Mouse (Mus musculus) liver, embryonic 16.5 days (tissue): ENCODE measurements around the gene Bnc2. TPM values are rescaled to one million over a fixed set of nuclear protein-coding genes. Genes with fewer than 3 reads are reported as not detected.
A peak's percentile ranks its signal among the peaks of the same experiment; 100 is the strongest.

Experiments used
- ATAC-seq: fragments of 200-750 bp; cut with Nextera tagmentation; 2 replicates; pipeline ENCODE4 v1.8.0; 2017; ENCODE audit warnings: low read depth, mild to moderate bottlenecking, moderate number of reproducible peaks, moderate library complexity
- H3K27ac ChIP-seq: fragments of 300-500 bp; sonication (generic); 2 replicates; pipeline ENCODE4 v1.5.1; 2014; ENCODE audit warnings: mild to moderate bottlenecking, low read length
- H3K27me3 ChIP-seq: fragments of 300-500 bp; sonication (generic); 2 replicates; pipeline ENCODE4 v1.6.1; 2014; ENCODE audit warnings: low read depth, low read length, mixed read lengths; ENCODE audit not compliant: control insufficient read depth, insufficient read depth
- H3K36me3 ChIP-seq: fragments of 300-500 bp; sonication (generic); 2 replicates; pipeline ENCODE4 v1.6.1; 2014; ENCODE audit warnings: mild to moderate bottlenecking; ENCODE audit not compliant: control insufficient read depth, insufficient read depth
- H3K4me1 ChIP-seq: fragments of 300-500 bp; sonication (generic); 2 replicates; pipeline ENCODE4 v1.6.1; 2014; ENCODE audit warnings: low read depth, low read length, mixed read lengths; ENCODE audit not compliant: control insufficient read depth
- H3K4me2 ChIP-seq: fragments of 300-500 bp; sonication (generic); 2 replicates; pipeline ENCODE4 v1.6.1; 2014; ENCODE audit warnings: low read depth, low read length, mixed read lengths
- H3K4me3 ChIP-seq: fragments of 300-500 bp; sonication (generic); 2 replicates; pipeline ENCODE4 v1.5.1; 2014; ENCODE audit warnings: low read depth, mild to moderate bottlenecking, low read length
- H3K9ac ChIP-seq: fragments of 300-500 bp; sonication (generic); 2 replicates; pipeline ENCODE4 v1.6.1; 2014; ENCODE audit warnings: low read depth, low read length
- H3K9me3 ChIP-seq: fragments of 300-500 bp; sonication (generic); replicated peaks from 2 replicates; pipeline ENCODE4 v1.6.1; 2016; ENCODE audit warnings: low read length; ENCODE audit not compliant: control insufficient read depth
- WGBS: fragments of 180-500 bp; shearing (Covaris S2); extraction: QIAGEN DNeasy Blood & Tissue Kit; methylation state at CpG from one replicate; pipeline ENCODE4 v1.1.7; 2014; ENCODE audit not compliant: insufficient replicate concordance; 5-methylcytosine and 5-hydroxymethylcytosine counted together
- polyA plus RNA-seq: library from polyadenylated mRNA; unstranded; fragments of >200 nt; fragmentation: Nextera tagmentation; extraction: Ambion mirVana; gene quantifications from 2 replicates; pipeline ENCODE4 v1.2.1, GENCODE M21; 2015

The Bnc2 gene
- polyA plus RNA-seq, result 0.12 and 0.33 TPM in 2 replicates

DNA sequence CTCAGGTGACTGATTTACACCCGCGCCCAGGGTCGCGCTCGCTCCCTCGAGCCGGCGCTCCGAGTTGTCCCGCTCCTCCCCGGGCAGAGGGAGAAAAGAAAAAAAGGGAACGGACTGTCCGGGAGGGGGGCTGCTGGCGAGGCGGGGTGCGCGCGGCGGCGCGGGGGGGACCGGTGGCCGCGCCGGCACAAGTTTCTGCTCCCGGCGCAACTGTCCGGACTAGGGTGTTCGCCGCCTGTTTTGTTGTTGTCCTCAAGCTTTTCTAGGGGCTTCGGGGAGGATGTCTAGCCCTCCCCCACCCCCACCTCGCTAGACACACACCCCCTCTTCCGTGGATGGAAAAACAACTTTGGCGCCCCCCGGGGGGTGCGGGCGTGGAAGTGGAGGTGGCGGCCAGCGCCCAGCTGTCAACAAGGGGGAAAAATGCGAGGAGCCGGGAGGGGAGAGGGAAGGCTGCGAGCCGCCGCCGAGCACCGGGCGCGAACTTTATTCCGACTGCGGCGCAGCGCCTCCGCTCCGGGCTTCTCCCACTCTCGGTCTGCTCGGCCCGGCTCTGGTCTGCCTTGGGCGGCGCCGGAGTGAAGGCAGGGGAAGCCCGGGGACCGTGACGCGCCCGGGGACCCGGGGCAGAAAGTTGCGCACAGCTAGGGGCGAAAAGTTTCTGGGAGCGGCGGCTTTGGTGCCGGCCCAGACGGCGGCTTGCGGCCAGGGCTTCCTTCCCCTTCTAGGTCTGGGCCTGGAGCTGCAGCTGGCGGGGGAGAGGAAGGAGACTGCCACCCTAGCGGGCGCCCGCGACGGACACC, at the start of gene Bnc2:
TSS of gene Bnc2 (minus strand) at position 105 of the 803 bp plus-strand sequence.
- peaks cover 51% of the 10 kb centered on the region for H3K27me3 ChIP-seq
- H3K27ac ChIP-seq, result no peak within 1 kb of the TSS
- peak within 1 kb of the TSS; percentile 57 for H3K4me3 ChIP-seq
- 0 out of 2 replicates have a peak, but pooled peaks have one; percentile 11 for ATAC-seq
- H3K36me3 ChIP-seq, result no peaks in the 10 kb centered on the region
- no peaks in the 10 kb centered on the region for H3K9me3 ChIP-seq
- no peaks in the 10 kb centered on the region for H3K4me1 ChIP-seq
- H3K9ac ChIP-seq, result peak within 1 kb of the TSS; percentile 15; the same call in 1 of the 2 replicates
- under 1% methylated on average over 59 of the region's 80 CpGs for WGBS
- H3K4me2 ChIP-seq, result peak within 1 kb of the TSS; percentile 71

GRCm38 (mm10) chr4:84707961-84708360, 32.9 kb upstream of the Bnc2 start:
- no peaks in the 10 kb centered on the region for H3K27me3 ChIP-seq
- H3K4me3 ChIP-seq, result no peak overlapping the region
- no peaks in the 10 kb centered on the region for H3K4me1 ChIP-seq
- 48% methylated on average over 5 of the region's 5 CpGs for WGBS
- H3K27ac ChIP-seq, result no peak overlapping the region
- H3K4me2 ChIP-seq, result no peak overlapping the region
- no peaks in the 10 kb centered on the region for H3K9me3 ChIP-seq
- H3K36me3 ChIP-seq, result no peaks in the 10 kb centered on the region
- ATAC-seq, result no peak
- H3K9ac ChIP-seq, result no peak overlapping the region

- Histone ChIP-seq H3K27me3 (no peaks in the 10 kb centered on the region), H3K9ac (no peak overlapping the region), H3K27ac (no peak overlapping the region), H3K36me3 (no peaks in the 10 kb centered on the region), H3K4me2 (no peak overlapping the region), H3K9me3 (no peaks in the 10 kb centered on the region), H3K4me3 (no peak overlapping the region), H3K4me1 (no peaks in the 10 kb centered on the region)
- 29% methylated on average over 10 of the region's 10 CpGs for WGBS
- no peak for ATAC-seq
These were observed 10.7 kb upstream of the Bnc2 start for GRCm38 (mm10) chr4:84685521-84686366.

DNA sequence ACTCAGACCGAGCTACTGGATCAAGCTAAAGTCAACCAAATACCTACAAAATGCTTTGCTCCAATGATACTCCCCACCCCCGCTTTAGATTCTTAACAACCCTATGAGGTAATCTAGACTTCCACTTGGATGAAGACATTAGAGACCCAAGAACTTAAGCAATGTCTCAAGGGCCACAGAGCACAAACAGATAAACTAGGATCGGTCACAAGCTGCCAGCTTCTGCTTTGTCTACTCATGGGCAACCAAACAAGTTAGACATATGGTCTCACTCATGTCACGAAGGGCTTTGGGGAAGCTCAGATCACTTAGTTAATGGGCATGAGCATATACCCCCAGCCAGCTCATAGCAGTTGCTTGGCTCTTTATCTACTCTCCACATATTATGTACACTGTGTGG, 9.9 kb upstream of the Bnc2 start:
- Histone ChIP-seq H3K36me3 (no peaks in the 10 kb centered on the region), H3K4me1 (no peaks in the 10 kb centered on the region), H3K4me2 (no peak overlapping the region), H3K9ac (no peak overlapping the region), H3K9me3 (no peaks in the 10 kb centered on the region), H3K4me3 (no peak overlapping the region), H3K27ac (no peak overlapping the region), H3K27me3 (no peaks in the 10 kb centered on the region)
- WGBS, result 42% methylated on average over 4 of the region's 4 CpGs
- ATAC-seq, result no peak

DNA sequence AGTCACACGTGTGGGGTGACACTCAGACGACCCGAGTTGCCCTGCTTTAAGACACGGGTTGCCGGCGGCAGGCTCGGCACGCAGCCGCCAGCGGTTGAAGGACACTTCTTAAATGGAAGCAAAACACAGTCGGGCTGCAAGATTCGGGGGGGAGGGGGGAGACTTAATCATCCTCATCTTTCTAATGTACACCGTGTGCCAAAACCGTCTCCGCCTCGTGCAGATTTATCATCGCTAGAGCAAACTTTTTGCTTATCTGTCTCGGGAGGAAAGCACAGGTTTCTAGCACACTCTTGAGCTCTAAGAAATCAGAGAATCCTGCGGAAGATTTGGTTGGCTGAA, 870 bp upstream of the Bnc2 start:
- WGBS, result under 1% methylated on average over 19 of the region's 19 CpGs
- peak overlapping the region; percentile 71 for H3K4me2 ChIP-seq
- no peaks in the 10 kb centered on the region for H3K36me3 ChIP-seq
- H3K9me3 ChIP-seq, result no peaks in the 10 kb centered on the region
- H3K27ac ChIP-seq, result no peak overlapping the region
- H3K9ac ChIP-seq, result peak overlapping the region; percentile 15; the same call in 1 of the 2 replicates
- peak overlapping the region; percentile 57 for H3K4me3 ChIP-seq
- H3K27me3 ChIP-seq, result peaks cover 51% of the 10 kb centered on the region
- ATAC-seq, result no peak
- H3K4me1 ChIP-seq, result no peaks in the 10 kb centered on the region

GRCm38 (mm10) chr4:84674318-84675170, 531 bp downstream of the Bnc2 start:
- Histone ChIP-seq H3K9me3 (no peaks in the 10 kb centered on the region), H3K4me2 (peak overlapping the region; percentile 71), H3K36me3 (no peaks in the 10 kb centered on the region), H3K27me3 (peaks cover 51% of the 10 kb centered on the region), H3K9ac (no peak overlapping the region), H3K4me3 (peak overlapping the region; percentile 57), H3K27ac (no peak overlapping the region), H3K4me1 (no peaks in the 10 kb centered on the region)
- no peak for ATAC-seq
- WGBS, result 1% methylated on average over 80 of the region's 104 CpGs

GRCm38 (mm10) chr4:84673681-84674307, 1.3 kb downstream of the Bnc2 start:
- Histone ChIP-seq H3K9ac (no peak overlapping the region), H3K27me3 (peaks cover 51% of the 10 kb centered on the region), H3K4me1 (no peaks in the 10 kb centered on the region), H3K36me3 (no peaks in the 10 kb centered on the region), H3K4me3 (no peak overlapping the region; the same call in 1 of the 2 replicates), H3K4me2 (no peak overlapping the region), H3K27ac (no peak overlapping the region), H3K9me3 (no peaks in the 10 kb centered on the region)
- 14% methylated on average over 10 of the region's 10 CpGs for WGBS
- ATAC-seq, result no peak

DNA sequence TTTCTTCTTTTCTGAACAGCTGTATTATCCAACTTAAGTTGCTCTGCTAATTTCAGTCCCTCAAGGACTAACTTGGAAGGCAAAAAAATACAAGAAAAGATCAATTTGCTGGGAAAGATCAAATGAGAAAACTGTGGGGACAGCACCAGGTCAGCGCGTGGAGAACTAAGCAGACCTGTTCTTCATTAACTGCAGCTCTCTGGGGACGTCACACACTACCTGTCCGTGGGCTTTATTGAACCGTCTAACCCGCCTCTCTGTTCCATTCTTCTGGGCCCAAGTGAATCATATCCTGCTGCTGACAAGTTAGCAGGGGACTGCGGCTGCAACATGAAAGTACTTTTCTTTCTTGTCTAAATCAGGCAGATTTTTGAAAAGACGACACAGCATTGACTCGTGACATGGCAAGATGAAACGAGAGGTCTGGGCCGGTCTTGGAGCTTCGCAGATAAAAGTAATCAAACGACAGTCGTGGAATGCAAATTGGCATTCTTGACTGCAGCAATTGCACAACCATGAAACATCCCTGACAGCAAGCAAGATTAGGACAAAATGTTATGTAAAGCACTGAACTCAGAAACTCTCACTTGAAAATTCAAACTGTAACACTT, 2.8 kb downstream of the Bnc2 start:
- Histone ChIP-seq H3K4me1 (no peaks in the 10 kb centered on the region), H3K4me2 (no peak overlapping the region), H3K4me3 (no peak overlapping the region), H3K9ac (no peak overlapping the region), H3K9me3 (no peaks in the 10 kb centered on the region), H3K27me3 (peaks cover 50% of the 10 kb centered on the region), H3K36me3 (no peaks in the 10 kb centered on the region), H3K27ac (no peak overlapping the region)
- WGBS, result 14% methylated on average over 14 of the region's 14 CpGs
- no peak for ATAC-seq
